Mouse (Mus musculus) brown adipose tissue, adult 24 weeks (tissue): ENCODE results near the gene Ednra. TPM values are rescaled to one million over a fixed set of nuclear protein-coding genes. Genes with fewer than 3 reads are reported as not detected.

Experiments used
- H3K27ac ChIP-seq: fragments of 200-500 bp; replicated peaks from 2 replicates; pipeline ENCODE4 v1.5.1; 2012; ENCODE audit warnings: low read depth, mild to moderate bottlenecking, low read length
- H3K4me1 ChIP-seq: fragments of 200-500 bp; 2 replicates; pipeline ENCODE4 v1.6.1; 2012; ENCODE audit warnings: low read length, mixed read lengths; ENCODE audit not compliant: control insufficient read depth, insufficient read depth, insufficient read length
- H3K4me3 ChIP-seq: fragments of 200-500 bp; 2 replicates; pipeline ENCODE4 v1.5.1; 2012; ENCODE audit warnings: low read depth, mild to moderate bottlenecking, low read length, moderate library complexity; ENCODE audit not compliant: insufficient read depth
- polyA plus RNA-seq: library from polyadenylated mRNA; stranded (reverse); fragments of >200 nt; gene quantifications from 2 replicates; pipeline ENCODE4 v1.2.4, GENCODE M21; 2012; ENCODE audit not compliant: missing spikeins, insufficient read depth, insufficient read length

Ednra gene
- 2.3 and 2.4 TPM in 2 replicates for polyA plus RNA-seq

DNA sequence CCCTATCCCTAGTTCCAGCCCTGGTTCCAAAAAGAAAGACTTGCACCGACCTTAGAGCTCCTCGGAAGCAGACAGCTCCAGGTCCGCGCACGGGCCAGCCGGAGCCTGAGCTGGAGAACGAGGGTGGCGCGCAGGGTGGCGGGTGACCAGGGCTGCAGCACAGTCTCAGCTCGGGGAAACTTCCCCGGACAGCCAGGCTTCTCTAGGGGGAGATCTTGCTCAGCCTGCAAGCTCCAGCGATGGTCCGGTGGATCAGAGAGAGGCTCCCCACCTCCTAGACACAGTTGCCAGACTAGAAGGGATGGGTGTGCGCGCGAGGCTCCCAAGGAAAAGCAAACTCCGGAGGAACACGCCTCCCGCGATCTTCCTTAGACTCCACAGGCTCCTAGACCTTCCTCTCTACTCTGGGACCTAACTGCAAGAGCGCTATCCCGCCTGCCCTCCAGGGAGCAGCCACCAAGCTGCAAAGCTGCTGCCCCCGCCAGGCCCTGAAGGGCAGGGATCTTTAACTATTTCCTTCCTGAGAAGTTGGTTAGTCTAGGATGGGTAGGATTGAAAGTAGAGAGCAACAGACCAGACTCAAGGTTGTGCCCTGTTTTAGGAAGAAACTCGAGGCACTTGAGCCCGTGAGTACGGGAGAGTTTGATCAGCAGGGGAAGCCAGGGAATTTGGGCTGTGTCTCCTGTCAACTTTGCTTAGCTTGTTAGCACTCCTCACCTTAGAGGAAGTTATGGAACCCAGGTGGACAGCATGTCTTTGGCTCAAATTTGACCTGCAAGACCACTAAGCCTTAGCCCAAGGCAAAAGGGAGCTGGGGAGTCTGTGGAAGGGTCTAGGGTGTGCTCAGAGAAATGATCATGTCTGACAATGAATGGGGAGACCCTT, at the start of gene Ednra:
TSS of gene Ednra (minus strand) at position 419 of the 885 bp plus-strand sequence.
- peak within 1 kb of the TSS; percentile 22; the same call in 1 of the 2 replicates for H3K27ac ChIP-seq
- peak within 1 kb of the TSS; percentile 53 for H3K4me3 ChIP-seq
- H3K4me1 ChIP-seq, result no peaks in the 10 kb centered on the region

DNA sequence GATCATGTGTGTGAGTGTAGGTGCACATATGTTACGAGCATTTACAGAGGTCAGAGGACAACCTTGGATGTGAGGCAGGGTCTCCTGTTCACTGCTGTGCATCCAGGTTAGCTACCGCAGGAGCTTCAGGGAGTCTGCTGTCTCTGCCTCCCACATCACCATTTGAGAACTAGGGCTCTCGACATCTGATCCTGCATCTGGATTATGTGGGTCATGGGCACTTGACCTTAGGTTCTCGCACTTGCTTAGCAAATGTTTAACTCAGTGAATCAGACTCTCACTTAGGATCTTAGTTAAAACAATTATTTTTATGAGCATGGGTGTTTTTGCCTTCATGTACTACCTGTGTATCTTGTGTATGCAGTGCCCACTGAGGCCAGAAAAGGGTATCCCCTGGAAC, 49.6 kb upstream of the Ednra start:
- no peaks in the 10 kb centered on the region for H3K4me1 ChIP-seq

DNA sequence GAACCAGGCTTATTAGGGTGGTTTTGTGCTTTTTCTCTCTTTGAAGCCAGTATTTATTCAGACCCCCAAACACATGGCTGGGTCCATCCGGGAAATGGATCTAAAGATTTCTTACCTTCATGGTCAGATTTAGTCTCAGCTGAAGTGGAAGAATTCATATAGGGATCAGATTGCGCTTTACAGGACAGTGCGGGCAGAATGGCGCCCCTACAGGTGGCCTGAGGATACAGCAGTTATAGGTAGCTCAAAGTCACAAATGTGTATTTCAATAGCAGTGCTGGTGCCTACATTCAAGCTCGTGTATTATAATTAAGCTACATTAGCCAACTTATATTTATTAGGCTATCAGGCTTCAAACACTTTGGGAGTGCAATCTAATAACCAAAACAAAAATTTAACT, 49.0 kb upstream of the Ednra start:
- Histone ChIP-seq H3K4me3 (no peak overlapping the region), H3K27ac (no peak overlapping the region), H3K4me1 (no peaks in the 10 kb centered on the region)

More for the DNA sequence above, 49.6 kb upstream of the Ednra start:
- no peak overlapping the region for H3K4me3 ChIP-seq
- no peak overlapping the region for H3K27ac ChIP-seq

DNA sequence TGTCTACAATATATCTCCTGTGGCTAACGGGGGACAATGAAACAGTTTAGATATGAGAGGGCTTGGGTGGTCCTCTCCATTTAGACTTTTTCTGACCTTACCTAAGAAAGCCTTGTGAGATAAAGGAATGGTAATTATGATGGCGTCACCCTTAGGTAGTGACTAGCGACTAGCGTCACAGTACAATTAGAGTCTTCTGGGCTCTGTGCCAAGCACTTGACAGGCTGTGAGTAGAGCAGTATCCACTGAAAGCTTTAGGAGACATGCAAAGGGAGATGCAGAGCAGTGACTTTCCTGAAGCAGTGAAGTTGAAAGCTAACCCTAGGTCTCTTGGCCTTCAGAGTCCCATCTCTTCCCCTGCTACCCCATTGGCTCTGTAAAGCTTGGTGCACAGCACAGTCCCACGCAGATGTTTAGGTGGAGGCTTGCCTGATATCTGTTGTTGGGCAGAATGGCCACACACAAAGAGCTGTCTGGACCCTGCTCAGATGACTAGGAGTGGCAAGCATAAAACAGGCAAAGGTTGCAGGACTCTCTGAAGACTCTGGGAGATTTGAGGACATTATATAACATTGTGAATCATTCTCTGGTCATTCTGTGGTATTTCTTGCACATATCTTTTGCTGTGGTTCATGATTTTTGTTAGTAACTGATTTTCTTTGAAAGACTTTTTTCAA, 48.1 kb upstream of the Ednra start:
- H3K27ac ChIP-seq, result no peak overlapping the region
- no peaks in the 10 kb centered on the region for H3K4me1 ChIP-seq
- H3K4me3 ChIP-seq, result no peak overlapping the region

DNA sequence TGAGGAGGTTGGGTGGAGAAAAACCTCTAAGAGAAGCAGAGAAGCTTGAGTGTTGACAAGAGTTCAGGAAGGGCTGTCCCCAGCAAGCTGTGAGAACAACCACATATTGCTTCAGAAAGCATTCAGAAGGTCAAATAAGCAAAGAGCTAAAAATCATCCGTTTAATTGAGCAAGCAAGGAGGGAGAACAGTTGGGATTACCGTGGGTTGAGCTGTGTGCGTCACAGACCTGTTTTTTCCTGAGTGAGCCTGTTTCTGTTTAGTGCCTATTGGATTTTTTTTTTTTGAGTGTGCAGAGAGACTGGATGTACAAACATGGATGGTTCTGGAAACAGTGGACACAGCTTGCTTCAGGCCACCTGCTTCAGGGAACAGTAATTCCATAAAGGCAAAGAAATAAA, 46.7 kb upstream of the Ednra start:
- H3K4me3 ChIP-seq, result no peak overlapping the region
- no peaks in the 10 kb centered on the region for H3K4me1 ChIP-seq
- no peak overlapping the region for H3K27ac ChIP-seq

DNA sequence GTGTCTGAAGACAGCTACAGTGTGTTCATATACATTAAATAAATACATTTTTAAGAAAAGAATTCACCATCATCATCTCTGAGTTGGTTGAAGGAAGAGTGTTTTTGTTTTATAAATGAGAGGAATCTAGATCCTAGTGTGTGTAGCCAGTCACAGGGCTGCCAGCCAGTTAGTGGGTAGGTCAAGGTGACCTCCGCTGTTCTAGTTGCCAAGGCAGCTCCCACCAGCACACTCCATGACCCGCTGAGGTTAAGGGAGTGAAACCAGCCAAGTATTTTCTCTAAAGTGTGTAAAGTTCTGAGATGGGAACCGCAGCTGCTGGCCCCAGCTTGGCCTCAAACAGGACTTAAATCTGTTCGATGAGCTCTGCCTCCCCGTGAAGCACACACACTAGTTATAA, 44.7 kb upstream of the Ednra start:
- H3K4me3 ChIP-seq, result no peak overlapping the region
- no peak overlapping the region for H3K27ac ChIP-seq
- no peaks in the 10 kb centered on the region for H3K4me1 ChIP-seq

DNA sequence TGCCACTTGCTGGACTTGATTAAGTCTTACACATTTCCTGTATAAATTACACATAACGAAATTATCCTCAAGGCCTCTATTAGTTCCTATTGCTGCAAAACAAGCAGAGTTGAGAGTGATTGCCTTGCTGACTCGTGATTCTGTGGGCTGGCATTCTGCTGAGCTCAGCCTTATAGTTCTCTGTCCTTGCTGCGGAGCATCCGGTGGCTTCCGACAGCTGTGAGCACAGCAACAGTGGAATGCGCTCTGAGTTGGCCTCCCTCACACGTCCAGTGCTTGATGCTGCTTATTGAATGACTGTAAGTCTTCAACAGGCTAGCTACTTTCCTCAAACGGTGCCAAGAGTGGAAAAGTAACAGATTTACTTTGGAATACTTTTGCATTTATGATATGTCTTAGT, 40.0 kb upstream of the Ednra start:
- Histone ChIP-seq H3K27ac (no peak overlapping the region), H3K4me3 (no peak overlapping the region), H3K4me1 (no peaks in the 10 kb centered on the region)

DNA sequence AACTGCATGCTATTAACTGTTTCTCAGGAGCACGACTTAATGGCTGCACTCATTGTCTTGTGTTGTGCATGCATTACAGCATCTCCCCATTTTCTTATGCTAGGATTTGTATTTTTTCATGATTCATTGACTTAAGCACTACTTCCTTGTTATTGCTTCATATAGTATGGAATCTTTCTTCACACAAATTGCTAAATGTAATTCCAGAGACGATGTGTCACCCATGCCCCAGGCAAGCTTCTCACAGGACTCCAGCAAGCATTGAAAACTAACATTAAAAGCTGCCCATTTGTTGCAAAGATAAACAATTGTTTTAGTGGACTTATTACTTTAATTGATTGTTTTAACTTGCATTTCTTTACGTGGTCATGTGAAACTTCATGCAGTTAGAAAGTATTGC, 38.7 kb upstream of the Ednra start:
- Histone ChIP-seq H3K27ac (no peak overlapping the region), H3K4me3 (no peak overlapping the region), H3K4me1 (no peaks in the 10 kb centered on the region)

DNA sequence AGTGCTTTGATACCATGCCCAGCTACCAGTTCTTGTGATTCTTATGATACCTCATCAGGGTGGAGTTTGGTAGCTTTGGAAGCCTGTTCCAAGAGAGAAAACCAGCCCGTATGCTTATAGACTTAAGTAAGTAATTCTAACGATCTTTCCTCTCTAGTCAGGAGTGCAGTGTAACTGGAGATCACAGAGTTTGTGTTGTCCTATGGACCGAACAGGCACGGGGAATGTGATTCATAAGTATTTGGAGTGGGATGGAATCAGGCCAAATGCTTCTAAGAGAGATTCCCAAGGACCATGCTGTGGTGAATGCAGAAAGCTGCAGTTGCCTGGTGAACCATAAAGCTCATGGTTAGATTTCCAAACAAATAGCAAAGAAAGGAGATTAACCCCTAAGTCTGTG, 31.2 kb upstream of the Ednra start:
- Histone ChIP-seq H3K27ac (no peak overlapping the region), H3K4me1 (no peaks in the 10 kb centered on the region), H3K4me3 (no peak overlapping the region)

DNA sequence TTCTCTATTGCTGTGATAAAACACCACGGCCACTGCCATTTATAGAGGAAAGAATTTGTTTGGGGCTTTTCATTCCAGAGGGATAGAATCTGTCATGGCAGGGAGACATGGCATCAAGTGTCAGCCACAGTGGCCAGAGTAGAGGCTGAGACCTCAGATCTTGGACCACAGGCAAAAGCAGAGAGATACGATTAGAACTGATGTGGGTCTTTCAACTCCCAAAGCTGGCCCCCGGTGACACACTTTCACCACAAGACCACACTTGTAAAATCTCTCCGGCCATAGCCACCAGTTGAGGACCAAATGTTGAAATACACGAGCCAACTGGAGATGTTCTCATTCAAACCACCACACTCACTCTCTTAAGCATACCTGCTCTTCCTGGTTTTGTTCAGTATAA, 29.5 kb upstream of the Ednra start:
- Histone ChIP-seq H3K4me3 (no peak overlapping the region), H3K4me1 (no peaks in the 10 kb centered on the region)

DNA sequence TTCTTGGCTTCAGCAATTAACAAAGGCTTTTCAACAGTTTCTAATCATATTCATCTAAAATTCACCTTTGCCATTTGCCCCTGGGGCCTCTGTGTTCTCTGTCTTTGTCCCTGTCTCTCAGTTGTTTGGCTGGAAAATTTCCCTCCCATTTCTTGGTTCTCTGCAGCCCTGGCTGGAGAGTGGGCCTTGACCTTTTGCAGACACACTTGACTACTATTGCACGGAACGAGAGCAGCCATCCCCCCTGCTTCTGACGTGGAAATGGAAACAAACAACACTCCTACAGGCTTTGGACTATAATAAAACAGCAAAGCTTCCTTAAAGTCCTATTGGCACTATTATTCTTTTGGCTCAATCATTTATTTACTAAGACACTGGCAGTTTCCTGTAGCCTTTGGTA, 27.8 kb upstream of the Ednra start:
- Histone ChIP-seq H3K4me3 (no peak overlapping the region), H3K27ac (no peak overlapping the region), H3K4me1 (no peaks in the 10 kb centered on the region)

More for the DNA sequence above, 29.5 kb upstream of the Ednra start:
- H3K27ac ChIP-seq, result no peak overlapping the region

DNA sequence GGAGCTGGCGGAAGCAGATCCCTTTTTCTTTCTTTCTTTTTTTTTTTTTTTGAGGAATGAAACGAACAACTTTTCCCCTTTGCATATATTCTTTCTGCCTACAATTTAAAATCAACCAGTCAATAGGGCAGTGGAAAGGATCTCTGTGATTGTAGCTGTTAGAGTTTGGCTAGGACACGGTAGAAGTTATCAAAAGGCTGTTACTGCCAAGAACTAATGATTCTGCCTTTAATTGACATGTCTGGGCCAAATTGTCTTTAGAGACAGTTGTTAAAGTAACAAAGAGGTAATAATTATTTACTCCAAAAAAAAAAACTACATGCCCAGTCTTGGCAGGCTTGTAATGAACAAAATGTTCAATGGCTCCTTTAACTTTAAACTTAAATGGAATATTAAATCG, 26.1 kb upstream of the Ednra start:
- H3K4me1 ChIP-seq, result no peaks in the 10 kb centered on the region
- H3K4me3 ChIP-seq, result no peak overlapping the region
- no peak overlapping the region for H3K27ac ChIP-seq

DNA sequence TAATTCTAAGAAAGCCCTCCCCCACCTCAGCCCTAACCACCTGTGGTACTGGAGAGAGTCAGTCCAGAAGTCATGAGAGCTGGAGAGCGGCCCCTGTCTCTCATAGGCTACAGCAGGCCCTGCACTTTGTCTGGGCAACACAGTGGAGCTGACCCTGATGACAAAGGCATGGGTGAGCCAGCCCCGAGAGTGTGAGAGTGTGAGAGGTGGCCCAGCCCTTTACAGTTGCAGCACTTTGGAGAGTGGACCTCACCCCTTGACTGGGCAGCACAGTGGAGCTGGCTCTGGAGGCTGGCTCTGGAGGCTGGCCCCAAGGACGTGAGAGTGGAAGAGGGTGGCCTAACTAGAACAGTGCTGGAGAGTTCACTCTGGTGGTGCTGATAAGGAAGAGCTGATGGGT, 20.2 kb upstream of the Ednra start:
- Histone ChIP-seq H3K4me3 (no peak overlapping the region), H3K27ac (no peak overlapping the region), H3K4me1 (no peaks in the 10 kb centered on the region)

DNA sequence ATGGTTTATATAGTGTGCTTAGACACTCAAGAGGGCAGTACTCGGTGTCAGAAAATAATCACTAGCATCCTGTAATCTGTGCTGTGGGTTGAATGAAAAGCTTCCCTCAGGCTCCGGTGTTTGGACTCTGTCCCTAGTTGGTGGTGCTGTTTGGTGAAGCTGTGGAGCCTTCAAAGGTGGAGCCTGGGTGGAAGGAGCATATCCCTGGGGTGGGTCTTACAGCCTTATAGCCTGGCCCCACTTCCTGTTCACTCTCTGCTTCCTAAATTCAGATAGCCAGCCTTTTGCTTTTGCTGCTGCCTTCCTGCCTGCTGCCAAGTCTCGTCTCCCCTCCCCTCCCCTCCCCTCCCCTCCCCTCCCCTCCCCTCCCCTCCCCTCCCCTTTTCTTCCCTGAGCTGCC, 18.1 kb upstream of the Ednra start:
- Histone ChIP-seq H3K4me1 (no peaks in the 10 kb centered on the region), H3K27ac (no peak overlapping the region), H3K4me3 (no peak overlapping the region)

DNA sequence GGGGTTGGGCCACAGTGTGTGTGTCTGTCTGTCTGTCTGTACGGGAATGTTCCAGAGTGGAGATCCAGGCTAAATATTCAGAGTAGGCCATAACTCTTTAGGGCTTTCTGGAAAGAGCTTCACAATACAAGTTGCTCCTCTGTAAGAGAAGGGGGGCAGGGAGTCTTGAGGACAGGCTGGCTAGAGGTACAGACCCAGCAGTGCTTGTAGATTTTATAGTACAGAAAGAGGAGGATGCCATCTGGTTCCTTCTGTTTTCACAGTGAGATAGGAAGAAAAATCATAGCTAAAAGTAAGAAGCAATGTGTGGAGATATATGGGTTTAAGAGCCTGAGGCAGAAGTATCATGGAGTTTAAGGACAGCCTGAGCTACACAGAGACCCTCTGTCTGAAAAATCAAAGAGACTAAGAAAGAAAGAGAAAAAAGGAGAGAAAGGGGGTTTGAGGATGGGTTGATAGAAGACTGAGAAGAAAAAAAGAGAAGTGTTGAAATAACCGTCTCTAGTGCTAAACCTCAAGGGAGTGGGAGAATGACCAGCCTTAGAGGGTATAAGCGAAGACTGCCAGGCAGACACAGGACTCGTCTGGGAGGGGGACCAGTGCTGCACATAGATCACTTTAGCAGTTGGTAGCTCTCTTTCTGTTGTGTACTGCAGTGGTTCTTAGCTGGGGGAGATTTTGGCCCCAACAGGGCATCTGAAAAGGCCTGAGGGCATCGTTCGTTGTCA, 16.9 kb upstream of the Ednra start:
- Histone ChIP-seq H3K27ac (no peak overlapping the region), H3K4me1 (no peaks in the 10 kb centered on the region), H3K4me3 (no peak overlapping the region)
